Mouse (Mus musculus) G1E (cell line): Measurements from ENCODE around the gene Sqor. TPM values are rescaled to one million over a fixed set of nuclear protein-coding genes. Genes with fewer than 3 reads are reported as not detected.
A peak's percentile ranks its signal among the peaks of the same experiment; 100 is the strongest.

Experiments
- ATAC-seq: 2 replicates; pipeline ENCODE4 v1.8.0; 2016; ENCODE audit warnings: mild to moderate bottlenecking; ENCODE audit not compliant: insufficient number of reproducible peaks, poor library complexity, low FRiP score, severe bottlenecking; ENCODE audit errors: extremely low read depth
- DNase-seq: peaks from one replicate; pipeline ENCODE4 v3.0.0; 2012; ENCODE audit warnings: low spot score
- H3K27me3 ChIP-seq: 2 replicates; pipeline ENCODE4 v1.6.1; 2012; ENCODE audit warnings: mild to moderate bottlenecking, low read length, inconsistent platforms; ENCODE audit not compliant: insufficient read depth
- H3K36me3 ChIP-seq: replicated peaks from 2 replicates; pipeline ENCODE3; 2012; ENCODE audit warnings: mild to moderate bottlenecking, inconsistent platforms
- H3K4me1 ChIP-seq: 2 replicates; pipeline ENCODE4 v1.6.1; 2012; ENCODE audit warnings: low read depth, low read length, inconsistent platforms, mixed read lengths; ENCODE audit not compliant: insufficient read depth
- H3K4me3 ChIP-seq: 2 replicates; pipeline ENCODE4 v1.5.1; 2012; ENCODE audit warnings: low read depth, mild to moderate bottlenecking, inconsistent platforms, low read length, moderate library complexity, mixed read lengths
- H3K9me3 ChIP-seq: replicated peaks from 2 replicates; pipeline ENCODE4 v1.6.1; 2012; ENCODE audit warnings: inconsistent platforms
- CTCF ChIP-seq: IDR thresholded peaks from 2 replicates; pipeline ENCODE4 v1.5.1; 2012; ENCODE audit warnings: low read depth, low read length, inconsistent platforms, mixed read lengths
- GATA1 ChIP-seq: IDR thresholded peaks from 2 replicates; pipeline ENCODE4 v1.6.1; 2012; ENCODE audit warnings: borderline replicate concordance, low read length, inconsistent platforms, mixed read lengths
- GATA2 ChIP-seq: IDR thresholded peaks from 2 replicates; pipeline ENCODE4 v1.6.1; 2012; ENCODE audit warnings: low read depth, low read length, inconsistent platforms, borderline replicate concordance
- POLR2AphosphoS5 ChIP-seq: IDR thresholded peaks from 2 replicates; pipeline ENCODE4 v1.6.1; 2012; ENCODE audit warnings: low read depth, low read length, inconsistent platforms; ENCODE audit not compliant: insufficient replicate concordance
- TAL1 ChIP-seq: conservative IDR thresholded peaks from 2 replicates; pipeline ENCODE4 v1.6.1; 2012; ENCODE audit warnings: low read depth, low read length, inconsistent platforms, mixed read lengths
- polyA plus RNA-seq: library from polyadenylated mRNA; stranded (reverse); fragments of >175 nt; gene quantifications from 2 replicates; pipeline ENCODE4 v1.2.3, GENCODE M21; 2012
- total RNA-seq, 2 experiments: library from RNA; stranded (forward) in 1 of 2; stranded (reverse) in 1 of 2; fragments of 200-1000 nt in 1 of 2; fragments of >200 nt in 1 of 2; fragmentation: Nextera tagmentation in 1 of 2; gene quantifications; 2 replicates each; pipeline ENCODE4 v1.2.3; 2014 to 2017

The Sqor gene
- total and polyA plus RNA-seq, 3 experiments, result 0.36 to 2.8 (median 0.83) TPM

DNA sequence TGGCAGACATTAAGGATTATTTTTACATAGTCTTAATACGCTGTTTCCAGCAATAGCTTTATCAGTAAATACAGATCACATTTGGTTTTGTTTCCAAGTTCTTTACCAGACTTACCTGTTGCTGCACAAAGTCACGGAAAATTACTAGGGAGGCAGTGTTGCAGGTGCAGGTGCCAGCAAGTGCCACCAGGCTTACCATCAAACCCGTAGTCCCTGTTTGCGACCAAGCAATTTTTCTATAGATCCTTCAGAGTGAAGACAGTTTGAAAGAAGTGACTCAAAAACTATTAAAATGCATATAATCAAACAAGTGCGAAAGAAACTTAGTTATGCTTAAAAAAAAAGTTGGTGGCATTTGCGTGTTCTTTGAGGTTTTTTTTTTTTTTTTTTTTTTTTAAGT is 511 bp upstream of the Sqor start:
- Histone ChIP-seq H3K9me3 (no peaks in the 10 kb centered on the region), H3K4me1 (peaks cover 7% of the 10 kb centered on the region), H3K27me3 (peaks cover 4% of the 10 kb centered on the region), H3K4me3 (no peak overlapping the region), H3K36me3 (no peaks in the 10 kb centered on the region)
- TF ChIP-seq POLR2AphosphoS5 (no peak), GATA1 (no peak), CTCF (no peak), TAL1 (no peak), GATA2 (no peak)
- ATAC-seq, result no peak
- no peak for DNase-seq

DNA sequence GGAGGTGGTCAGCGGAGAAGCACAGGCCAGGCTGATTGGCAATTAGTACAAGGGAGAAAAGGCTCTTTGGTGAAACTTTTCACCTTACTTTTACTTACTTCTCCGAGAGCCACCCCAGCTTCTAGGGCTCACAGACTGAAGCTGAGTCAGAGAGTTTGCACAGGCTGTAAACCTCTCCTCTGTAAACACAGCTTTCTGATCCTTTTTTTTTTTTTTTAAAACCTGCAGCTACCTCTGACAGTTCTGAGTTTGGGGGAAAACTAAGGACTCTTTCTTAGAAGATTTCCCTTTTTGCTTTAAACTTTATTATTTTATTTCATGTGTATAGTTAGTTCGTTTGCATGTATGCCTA is 733 bp downstream of the Sqor start:
- Histone ChIP-seq H3K27me3 (peaks cover 4% of the 10 kb centered on the region), H3K36me3 (no peaks in the 10 kb centered on the region), H3K9me3 (no peaks in the 10 kb centered on the region), H3K4me3 (peak overlapping the region; percentile 70; the same call in 1 of the 2 replicates), H3K4me1 (peaks cover 7% of the 10 kb centered on the region)
- DNase-seq (no peak), ATAC-seq (no peak)
- TF ChIP-seq GATA2 (no peak), GATA1 (no peak), TAL1 (no peak), CTCF (no peak), POLR2AphosphoS5 (no peak)

DNA sequence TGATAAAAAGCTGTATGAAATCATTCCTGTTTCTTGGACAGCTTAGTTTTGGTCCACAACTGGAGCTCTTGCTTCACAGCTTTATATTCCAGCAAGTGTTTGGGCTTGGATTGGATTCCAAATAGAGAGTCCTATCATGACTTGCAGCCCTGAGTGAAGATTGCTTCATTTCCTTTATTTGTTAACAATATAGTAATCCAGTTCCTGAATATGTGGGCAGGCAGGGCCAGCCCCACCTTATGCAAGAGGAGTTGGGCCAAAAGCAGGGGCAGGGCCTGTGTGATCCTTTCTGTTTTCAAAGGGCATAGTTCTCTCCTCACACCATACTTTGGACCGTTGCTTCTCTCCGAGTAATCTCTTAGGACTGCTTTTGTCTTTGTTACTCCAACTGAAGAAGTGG is 6.0 kb downstream of the Sqor start:
- DNase-seq, result no peak
- ATAC-seq, result no peak
- H3K9me3 ChIP-seq, result no peaks in the 10 kb centered on the region
- no peak for TF ChIP-seq GATA1
- no peak for TF ChIP-seq POLR2AphosphoS5
- no peak for TF ChIP-seq CTCF
- no peak for TF ChIP-seq TAL1
- TF ChIP-seq GATA2, result no peak
- H3K4me3 ChIP-seq, result no peak overlapping the region
- H3K36me3 ChIP-seq, result no peaks in the 10 kb centered on the region
- no peaks in the 10 kb centered on the region for H3K4me1 ChIP-seq
- no peaks in the 10 kb centered on the region for H3K27me3 ChIP-seq

DNA sequence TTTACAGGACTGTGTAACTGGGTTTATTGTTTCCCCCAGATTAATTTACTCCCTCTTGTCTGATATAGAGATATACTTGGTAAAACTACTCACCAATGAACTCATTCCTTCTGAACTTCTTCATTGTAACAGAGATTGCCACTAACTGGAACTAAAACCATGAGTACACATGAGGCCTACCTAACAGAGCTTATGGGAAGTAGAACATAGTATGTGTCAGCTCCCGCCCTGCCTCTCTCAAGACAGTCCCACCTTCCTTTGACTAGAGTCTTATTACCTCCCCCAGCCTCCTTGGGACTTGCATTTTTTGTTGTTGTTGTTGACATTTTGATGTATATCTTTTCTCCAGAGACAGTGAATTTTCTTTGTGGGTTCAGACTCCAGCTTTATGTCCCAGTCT is 7.9 kb downstream of the Sqor start:
- Histone ChIP-seq H3K27me3 (no peaks in the 10 kb centered on the region), H3K4me3 (no peak overlapping the region), H3K4me1 (no peaks in the 10 kb centered on the region), H3K9me3 (no peaks in the 10 kb centered on the region), H3K36me3 (no peaks in the 10 kb centered on the region)
- no peak for ATAC-seq
- no peak for DNase-seq
- TF ChIP-seq GATA2 (no peak), GATA1 (no peak), CTCF (no peak), TAL1 (no peak), POLR2AphosphoS5 (no peak)

DNA sequence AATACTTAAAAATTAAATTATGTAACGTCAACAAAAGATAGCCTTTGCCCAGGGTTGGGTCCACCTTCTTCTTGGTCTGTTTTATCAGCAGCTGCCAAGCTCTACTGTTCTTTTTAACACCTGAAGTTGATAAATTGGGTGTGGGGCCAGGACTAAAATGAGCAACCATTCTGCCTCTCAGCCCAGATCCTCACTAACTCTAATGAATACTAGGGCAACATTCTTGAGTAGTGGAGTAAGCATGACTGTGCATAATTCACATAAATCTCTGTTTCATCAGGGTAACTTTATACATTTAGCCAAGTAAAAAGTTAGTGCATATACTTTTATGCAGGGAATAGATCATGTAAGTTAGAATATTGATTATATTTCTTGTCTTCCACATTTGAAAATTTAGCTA is 10.5 kb downstream of the Sqor start:
- no peaks in the 10 kb centered on the region for H3K27me3 ChIP-seq
- ATAC-seq (no peak), DNase-seq (no peak)
- H3K4me3 ChIP-seq, result no peak overlapping the region
- no peaks in the 10 kb centered on the region for H3K9me3 ChIP-seq
- no peaks in the 10 kb centered on the region for H3K4me1 ChIP-seq
- no peaks in the 10 kb centered on the region for H3K36me3 ChIP-seq
- TF ChIP-seq POLR2AphosphoS5, result no peak
- TF ChIP-seq GATA1, result no peak
- TF ChIP-seq GATA2, result no peak
- TF ChIP-seq CTCF, result no peak
- TF ChIP-seq TAL1, result no peak

DNA sequence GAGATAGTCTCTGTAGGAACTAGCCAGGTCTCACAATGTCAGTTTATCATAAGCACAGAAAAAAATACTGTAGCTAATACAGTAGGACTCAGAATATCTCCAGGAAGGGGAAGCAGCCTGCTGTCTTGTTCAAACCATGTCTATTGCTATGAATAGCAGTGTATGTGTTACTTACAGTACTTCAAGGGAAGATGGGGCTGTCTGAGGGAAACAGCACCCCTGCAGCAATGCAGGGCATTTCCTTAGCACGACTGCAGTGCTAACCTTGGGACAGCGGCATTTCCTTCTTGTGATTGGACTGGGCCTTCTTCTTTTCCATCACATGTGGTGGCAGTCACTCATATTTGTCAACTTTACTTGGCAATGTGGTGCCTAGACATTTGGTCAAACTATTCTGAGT is 11.8 kb downstream of the Sqor start:
- Histone ChIP-seq H3K4me1 (no peaks in the 10 kb centered on the region), H3K27me3 (no peaks in the 10 kb centered on the region), H3K36me3 (no peaks in the 10 kb centered on the region), H3K9me3 (no peaks in the 10 kb centered on the region), H3K4me3 (no peak overlapping the region)
- TF ChIP-seq TAL1 (no peak), CTCF (no peak), GATA2 (no peak), POLR2AphosphoS5 (no peak), GATA1 (no peak)
- ATAC-seq, result no peak
- DNase-seq, result no peak
